Mouse (Mus musculus): ENCODE results near the gene Casc4. TPM values are rescaled to one million over a fixed set of nuclear protein-coding genes. Genes with fewer than 3 reads are reported as not detected.

Casc4 gene
- polyA plus RNA-seq (2012; rRNA removed), result 22.3 and 42.0 TPM in 2 replicates

- TF ChIP-seq CTCF (IDR thresholded peaks at IDR 0.05; ENCODE audit: borderline replicate concordance, extremely low read depth, insufficient read depth, insufficient read length) (no peak), POLR2A (IDR thresholded peaks at IDR 0.05; ENCODE audit: borderline replicate concordance, extremely low read depth, insufficient read depth, insufficient read length, poor library complexity, severe bottlenecking) (peak; percentile 80; the same call in 1 of the 2 replicates)
- DNase-seq (ENCODE audit: low read depth), result peak; percentile 99
These were observed at the start of gene Casc4 for GRCm38 (mm10) chr2:121866632-121867050. TSS of gene Casc4 (plus strand) at chr2:121866970.

- no peak for DNase-seq (ENCODE audit: low read depth)
- TF ChIP-seq POLR2A (IDR thresholded peaks at IDR 0.05; ENCODE audit: borderline replicate concordance, extremely low read depth, insufficient read depth, insufficient read length, poor library complexity, severe bottlenecking), result no peak
- no peak for TF ChIP-seq CTCF (IDR thresholded peaks at IDR 0.05; ENCODE audit: borderline replicate concordance, extremely low read depth, insufficient read depth, insufficient read length)
These were observed 45.0 kb upstream of the Casc4 start for GRCm38 (mm10) chr2:121821787-121822186.

- no peak for TF ChIP-seq POLR2A (IDR thresholded peaks at IDR 0.05; ENCODE audit: borderline replicate concordance, extremely low read depth, insufficient read depth, insufficient read length, poor library complexity, severe bottlenecking)
- TF ChIP-seq CTCF (IDR thresholded peaks at IDR 0.05; ENCODE audit: borderline replicate concordance, extremely low read depth, insufficient read depth, insufficient read length), result no peak
- no peak for DNase-seq (ENCODE audit: low read depth)
These were observed 42.1 kb upstream of the Casc4 start for GRCm38 (mm10) chr2:121824653-121825052.

- DNase-seq (ENCODE audit: low read depth), result peak; percentile 60
- no peak for TF ChIP-seq POLR2A (IDR thresholded peaks at IDR 0.05; ENCODE audit: borderline replicate concordance, extremely low read depth, insufficient read depth, insufficient read length, poor library complexity, severe bottlenecking)
- TF ChIP-seq CTCF (IDR thresholded peaks at IDR 0.05; ENCODE audit: borderline replicate concordance, extremely low read depth, insufficient read depth, insufficient read length), result no peak
These were observed 40.6 kb upstream of the Casc4 start for GRCm38 (mm10) chr2:121826189-121826588.

- TF ChIP-seq POLR2A (IDR thresholded peaks at IDR 0.05; ENCODE audit: borderline replicate concordance, extremely low read depth, insufficient read depth, insufficient read length, poor library complexity, severe bottlenecking) (no peak), CTCF (IDR thresholded peaks at IDR 0.05; ENCODE audit: borderline replicate concordance, extremely low read depth, insufficient read depth, insufficient read length) (no peak)
- DNase-seq (ENCODE audit: low read depth), result no peak
These were observed 38.4 kb upstream of the Casc4 start for GRCm38 (mm10) chr2:121828411-121828810.

GRCm38 (mm10) chr2:121832484-121832894 is 34.3 kb upstream of the Casc4 start:
- DNase-seq (ENCODE audit: low read depth), result peak; percentile 90
- TF ChIP-seq CTCF (IDR thresholded peaks at IDR 0.05; ENCODE audit: borderline replicate concordance, extremely low read depth, insufficient read depth, insufficient read length) (peak; percentile 84), POLR2A (IDR thresholded peaks at IDR 0.05; ENCODE audit: borderline replicate concordance, extremely low read depth, insufficient read depth, insufficient read length, poor library complexity, severe bottlenecking) (no peak)

GRCm38 (mm10) chr2:121834926-121835325 is 31.8 kb upstream of the Casc4 start:
- TF ChIP-seq CTCF (IDR thresholded peaks at IDR 0.05; ENCODE audit: borderline replicate concordance, extremely low read depth, insufficient read depth, insufficient read length) (no peak), POLR2A (IDR thresholded peaks at IDR 0.05; ENCODE audit: borderline replicate concordance, extremely low read depth, insufficient read depth, insufficient read length, poor library complexity, severe bottlenecking) (no peak)
- DNase-seq (ENCODE audit: low read depth), result no peak

GRCm38 (mm10) chr2:121841453-121841852 is 25.3 kb upstream of the Casc4 start:
- TF ChIP-seq CTCF (IDR thresholded peaks at IDR 0.05; ENCODE audit: borderline replicate concordance, extremely low read depth, insufficient read depth, insufficient read length) (no peak), POLR2A (IDR thresholded peaks at IDR 0.05; ENCODE audit: borderline replicate concordance, extremely low read depth, insufficient read depth, insufficient read length, poor library complexity, severe bottlenecking) (no peak)
- no peak for DNase-seq (ENCODE audit: low read depth)

- DNase-seq (ENCODE audit: low read depth), result no peak
- TF ChIP-seq POLR2A (IDR thresholded peaks at IDR 0.05; ENCODE audit: borderline replicate concordance, extremely low read depth, insufficient read depth, insufficient read length, poor library complexity, severe bottlenecking) (no peak), CTCF (IDR thresholded peaks at IDR 0.05; ENCODE audit: borderline replicate concordance, extremely low read depth, insufficient read depth, insufficient read length) (no peak)
These were observed 24.5 kb upstream of the Casc4 start for GRCm38 (mm10) chr2:121842249-121842648.

- TF ChIP-seq CTCF (IDR thresholded peaks at IDR 0.05; ENCODE audit: borderline replicate concordance, extremely low read depth, insufficient read depth, insufficient read length), result no peak
- no peak for TF ChIP-seq POLR2A (IDR thresholded peaks at IDR 0.05; ENCODE audit: borderline replicate concordance, extremely low read depth, insufficient read depth, insufficient read length, poor library complexity, severe bottlenecking)
- no peak for DNase-seq (ENCODE audit: low read depth)
These were observed 20.7 kb upstream of the Casc4 start for GRCm38 (mm10) chr2:121846050-121846449.

GRCm38 (mm10) chr2:121852045-121852444 is 14.7 kb upstream of the Casc4 start:
- DNase-seq (ENCODE audit: low read depth), result no peak
- no peak for TF ChIP-seq CTCF (IDR thresholded peaks at IDR 0.05; ENCODE audit: borderline replicate concordance, extremely low read depth, insufficient read depth, insufficient read length)

- no peak for TF ChIP-seq CTCF (IDR thresholded peaks at IDR 0.05; ENCODE audit: borderline replicate concordance, extremely low read depth, insufficient read depth, insufficient read length)
- no peak for TF ChIP-seq POLR2A (IDR thresholded peaks at IDR 0.05; ENCODE audit: borderline replicate concordance, extremely low read depth, insufficient read depth, insufficient read length, poor library complexity, severe bottlenecking)
- no peak for DNase-seq (ENCODE audit: low read depth)
These were observed 12.8 kb upstream of the Casc4 start for GRCm38 (mm10) chr2:121853974-121854373.

Data from brain, embryonic 14.5 days (tissue).